Mouse (Mus musculus): Measurements from ENCODE around the gene Apex1.
"Not testable (repeated sequence)": the region's sequence is repeated elsewhere in the genome, so short reads cannot be mapped to it uniquely, and the experiment has no call there.

The Apex1 gene

GRCm38 (mm10) chr14:50929951-50930350, 5.2 kb downstream of the Apex1 start:
- DNase-seq, result no peak

- DNase-seq, result no peak
Observed at GRCm38 (mm10) chr14:50930377-50930753, 5.6 kb downstream of the Apex1 start.

- DNase-seq, result peak; percentile 100
Observed at GRCm38 (mm10) chr14:50930754-50931492, 6.2 kb downstream of the Apex1 start, which contains the start of the genes Pip4p1 and Pnp. Gene Pip4p1 (minus strand): TSS chr14:50930856. Gene Pnp (plus strand): TSS chr14:50931082.

- DNase-seq, result no peak
Observed at GRCm38 (mm10) chr14:50931493-50932020, 6.8 kb downstream of the Apex1 start.

GRCm38 (mm10) chr14:50936649-50937048, 11.9 kb downstream of the Apex1 start:
- DNase-seq, result no peak

GRCm38 (mm10) chr14:50938119-50938908, 13.5 kb downstream of the Apex1 start:
- no peak for DNase-seq

GRCm38 (mm10) chr14:50938940-50939339, 14.2 kb downstream of the Apex1 start:
- DNase-seq, result no peak

- peak; percentile 92 for DNase-seq
Observed at GRCm38 (mm10) chr14:50943932-50944667, 19.3 kb downstream of the Apex1 start, which contains the start of gene Gm49342. Gene Gm49342 (plus strand): TSS chr14:50944517.

GRCm38 (mm10) chr14:50944668-50945033, 19.9 kb downstream of the Apex1 start:
- DNase-seq, result not testable (repeated sequence)

GRCm38 (mm10) chr14:50945081-50945480, 20.3 kb downstream of the Apex1 start:
- not testable (repeated sequence) for DNase-seq

GRCm38 (mm10) chr14:50945526-50945925, 20.8 kb downstream of the Apex1 start:
- not testable (repeated sequence) for DNase-seq

GRCm38 (mm10) chr14:50955487-50955886, 30.7 kb downstream of the Apex1 start:
- DNase-seq, result no peak

- DNase-seq, result peak; percentile 68
Observed at GRCm38 (mm10) chr14:50955942-50956508, 31.3 kb downstream of the Apex1 start, which contains the start of gene Pnp2. Gene Pnp2 (plus strand): TSS chr14:50955992.

- not testable (repeated sequence) for DNase-seq
Observed at GRCm38 (mm10) chr14:50956724-50957123, 32.0 kb downstream of the Apex1 start.

- not testable (repeated sequence) for DNase-seq
Observed at GRCm38 (mm10) chr14:50957146-50957545, 32.4 kb downstream of the Apex1 start.

GRCm38 (mm10) chr14:50958289-50958995, 33.7 kb downstream of the Apex1 start:
- DNase-seq, result not testable (repeated sequence)

- no peak for DNase-seq
Observed at GRCm38 (mm10) chr14:50968216-50968980, 43.6 kb downstream of the Apex1 start.

GRCm38 (mm10) chr14:50969041-50969440, 44.3 kb downstream of the Apex1 start:
- no peak for DNase-seq

GRCm38 (mm10) chr14:50969558-50970544, 45.1 kb downstream of the Apex1 start:
- peak; percentile 58 for DNase-seq

GRCm38 (mm10) chr14:50970822-50971221, 46.1 kb downstream of the Apex1 start:
- DNase-seq, result no peak

Data from cerebellum, adult 9-11 months (tissue).